Mouse (Mus musculus) thymus, postnatal 10 days (tissue): ENCODE measurements around the gene Pdia3.
"Not testable (repeated sequence)": the region's sequence is repeated elsewhere in the genome, so short reads cannot be mapped to it uniquely, and the experiment has no call there.

ENCODE experiments used
- DNase-seq, 2 experiments: peaks; one replicate each; pipeline ENCODE4 v3.0.0; 2021; ENCODE audit warnings: low spot score in 2 of 2

The Pdia3 gene

GRCm38 (mm10) chr2:121413387-121414042 lies at the start of gene Pdia3, which contains the start of gene Catsper2:
Gene Pdia3 (plus strand): TSS chr2:121413775.
Gene Catsper2 (minus strand): TSS chr2:121413792.
- peak; percentile 94 for DNase-seq

- no peak for DNase-seq
Measured at GRCm38 (mm10) chr2:121368831-121369230, 44.7 kb upstream of the Pdia3 start.

- no peak for DNase-seq
Measured at GRCm38 (mm10) chr2:121370921-121371320, 42.7 kb upstream of the Pdia3 start.

GRCm38 (mm10) chr2:121372266-121372665 lies 41.3 kb upstream of the Pdia3 start:
- no peak for DNase-seq

DNA sequence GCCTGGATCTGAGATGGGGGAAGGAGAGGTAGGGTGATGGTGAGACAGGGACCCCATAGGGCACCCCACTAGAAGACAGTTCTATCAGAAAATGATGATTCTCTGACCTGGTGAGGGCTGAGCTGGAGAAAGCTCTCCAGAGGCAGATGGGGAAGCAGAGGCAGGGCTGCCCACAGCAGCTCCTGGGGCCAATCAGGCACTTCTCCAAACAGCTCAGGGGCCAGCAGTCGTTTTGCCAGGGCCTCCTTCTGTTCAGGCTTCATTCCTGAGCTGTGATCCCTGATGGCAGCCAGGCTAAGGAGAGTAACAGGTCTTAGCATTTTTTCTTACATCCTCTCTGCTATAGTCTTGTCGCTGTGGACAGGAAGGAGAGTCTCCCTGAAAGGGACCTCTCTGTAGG lies 38.8 kb upstream of the Pdia3 start:
- no peak for DNase-seq

DNA sequence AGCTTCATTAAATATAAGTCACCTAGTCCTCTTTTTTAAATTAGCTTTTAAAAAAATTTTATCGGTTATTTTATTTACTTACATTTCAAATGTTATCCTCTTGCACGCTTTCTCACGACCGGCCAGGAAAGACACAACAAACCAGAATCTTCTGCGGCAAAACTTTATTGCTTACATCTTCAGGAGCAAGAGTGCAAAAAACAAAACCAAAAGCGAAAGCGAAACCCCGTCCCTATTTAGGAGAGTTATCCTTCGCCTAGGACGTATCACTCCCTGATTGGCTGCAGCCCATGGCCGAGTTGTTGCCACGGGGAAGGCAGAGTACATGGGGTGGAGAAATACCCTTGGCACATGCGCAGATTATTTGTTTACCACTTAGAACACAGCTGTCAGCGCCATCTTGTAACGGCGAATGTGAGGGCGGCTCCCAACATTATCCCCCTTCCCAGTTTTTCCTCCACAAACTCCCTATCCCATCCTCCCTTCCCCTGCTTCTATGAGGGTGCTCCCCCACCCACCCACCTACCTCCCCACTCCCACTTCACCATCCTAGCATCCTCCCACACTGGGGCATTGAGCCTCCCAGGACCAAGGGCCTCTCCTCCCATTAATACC lies 26.5 kb upstream of the Pdia3 start, which contains the start of gene Strc:
Gene Strc (minus strand): TSS at position 208 of the 615 bp plus-strand sequence.
- not testable (repeated sequence) for DNase-seq

DNA sequence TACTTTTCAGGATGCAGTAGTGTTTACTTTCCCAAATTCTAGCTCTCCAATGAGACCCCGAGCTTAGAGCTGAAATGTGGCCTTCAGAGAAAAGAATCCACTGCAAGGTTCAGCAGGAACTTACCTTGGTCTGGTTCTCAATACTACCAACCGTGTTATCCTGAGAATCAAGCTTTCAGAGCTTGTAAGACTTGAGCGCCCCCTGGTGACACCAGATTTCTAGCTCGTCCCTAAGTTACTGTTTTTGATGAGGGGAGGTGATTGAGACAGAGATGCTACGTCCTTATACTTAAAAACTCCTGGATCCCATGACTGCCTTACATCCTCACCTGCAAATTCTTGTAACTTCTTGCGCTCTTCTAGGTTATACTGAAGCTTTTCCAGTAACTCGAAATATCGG lies 17.0 kb upstream of the Pdia3 start:
- DNase-seq, result peak; percentile 43 to 83

GRCm38 (mm10) chr2:121403296-121403695 lies 10.3 kb upstream of the Pdia3 start:
- no peak for DNase-seq

DNA sequence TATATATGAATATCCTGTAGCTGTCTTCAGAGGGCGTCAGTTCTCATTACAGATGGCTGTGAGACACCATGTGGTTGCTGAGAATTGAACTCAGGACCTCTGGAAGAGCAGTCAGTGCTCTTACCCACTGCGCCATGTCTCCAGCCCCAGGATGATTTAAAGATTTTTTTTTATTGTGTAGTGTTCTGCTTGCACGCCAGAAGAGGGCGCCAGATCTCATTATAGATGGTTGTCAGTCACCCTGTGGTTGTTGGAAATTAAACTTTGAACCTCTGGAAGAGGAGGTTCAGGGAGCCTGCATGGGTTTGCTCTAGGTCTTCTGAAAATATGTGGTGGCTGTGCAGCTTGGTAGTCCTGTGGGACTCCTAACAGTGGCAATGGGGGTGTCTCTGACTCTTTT lies 5.4 kb upstream of the Pdia3 start:
- DNase-seq, result peak; percentile 9 to 77

- no peak for DNase-seq
Measured at GRCm38 (mm10) chr2:121412843-121413386, 660 bp upstream of the Pdia3 start.

DNA sequence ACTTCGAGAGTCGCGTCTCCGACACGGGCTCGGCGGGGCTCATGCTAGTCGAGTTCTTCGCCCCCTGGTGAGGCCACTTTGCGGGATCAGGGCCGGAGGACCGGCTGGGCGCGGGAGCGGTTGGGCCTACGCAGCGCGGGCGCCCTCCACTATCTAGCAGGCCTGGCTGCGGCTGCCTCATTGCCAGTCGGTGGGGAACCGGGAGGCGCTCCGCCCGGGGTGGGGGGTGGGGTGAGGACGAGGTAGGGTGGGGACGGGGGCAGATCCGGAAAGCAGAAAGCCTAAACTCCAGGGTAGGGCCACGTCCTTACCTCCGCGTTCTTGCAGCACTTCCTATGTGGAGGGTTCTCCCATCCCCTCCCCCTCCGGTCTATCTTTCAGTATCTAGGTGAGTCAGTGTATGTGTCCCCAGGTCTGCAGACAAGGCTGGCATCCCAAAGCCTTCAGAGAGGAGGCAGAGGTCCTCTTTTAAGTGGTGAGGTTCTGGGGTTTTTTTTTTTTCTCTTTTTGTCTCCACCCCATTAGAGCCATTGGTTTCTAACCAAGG lies 637 bp downstream of the Pdia3 start:
- DNase-seq, result peak; percentile 48 to 55

- no peak for DNase-seq
Measured at GRCm38 (mm10) chr2:121415103-121415502, 1.5 kb downstream of the Pdia3 start.

- DNase-seq, result no peak
Measured at GRCm38 (mm10) chr2:121415591-121415990, 2.0 kb downstream of the Pdia3 start.

DNA sequence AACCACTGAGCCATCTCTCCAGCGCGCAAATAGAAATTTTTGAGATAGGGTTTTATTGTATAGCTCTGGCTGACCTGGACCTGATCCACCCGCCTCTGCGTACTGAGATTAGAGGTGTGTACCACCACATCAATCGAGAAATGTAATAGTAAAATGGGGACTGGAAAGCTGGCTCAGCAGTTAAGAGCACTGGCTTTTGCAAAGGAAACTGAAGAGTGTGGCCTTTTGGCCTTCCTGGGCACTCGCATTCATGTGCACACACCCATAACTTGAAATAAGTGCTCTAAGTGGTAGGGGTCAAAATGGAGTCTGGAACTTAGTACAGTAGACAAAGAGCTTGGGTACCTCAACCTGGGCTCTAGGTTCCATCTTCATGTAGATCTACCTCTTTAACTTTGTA lies 2.8 kb downstream of the Pdia3 start:
- DNase-seq, result no peak

GRCm38 (mm10) chr2:121418476-121418875 lies 4.9 kb downstream of the Pdia3 start:
- DNase-seq, result no peak

GRCm38 (mm10) chr2:121423166-121423565 lies 9.6 kb downstream of the Pdia3 start:
- no peak for DNase-seq

DNA sequence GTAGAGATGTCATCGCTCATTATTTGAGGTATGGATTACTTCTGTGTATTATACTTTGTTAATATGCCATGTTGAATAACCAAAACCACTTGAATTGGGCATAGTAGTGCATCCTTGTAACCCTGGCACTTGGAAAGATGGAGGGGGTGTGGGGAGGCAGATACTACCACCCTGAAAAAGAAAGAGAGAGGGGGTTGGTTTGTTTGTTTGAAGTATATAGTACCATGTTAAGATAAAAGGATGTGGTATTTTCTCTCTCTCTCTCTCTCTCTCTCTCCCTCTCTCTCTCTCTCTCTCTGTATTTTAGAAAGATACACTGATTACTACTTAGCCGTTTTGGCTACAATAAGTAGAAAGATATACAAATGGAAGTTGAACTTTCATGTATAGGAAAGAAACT lies 12.3 kb downstream of the Pdia3 start:
- DNase-seq, result no peak

DNA sequence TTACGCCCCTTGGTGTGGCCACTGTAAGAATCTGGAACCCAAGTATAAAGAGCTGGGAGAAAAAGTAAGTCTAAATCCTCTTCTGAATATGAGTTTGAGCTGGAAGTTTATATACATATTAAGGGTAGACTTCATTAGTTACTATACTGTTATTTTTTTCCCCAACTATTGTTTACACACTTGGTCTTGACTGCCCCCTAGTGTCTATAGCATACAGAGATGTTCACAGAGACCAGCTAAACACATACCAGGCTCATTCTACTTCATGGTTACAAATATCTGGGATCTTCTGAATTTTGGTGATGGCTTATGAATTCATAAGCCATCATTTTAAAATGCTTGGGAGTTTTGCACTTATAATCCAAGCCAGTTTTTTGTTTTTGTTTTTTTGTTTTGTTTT lies 21.3 kb downstream of the Pdia3 start:
- peak in 1 of 2 experiments; percentile 56 for DNase-seq

GRCm38 (mm10) chr2:121439746-121440145 lies 26.2 kb downstream of the Pdia3 start:
- no peak for DNase-seq

- DNase-seq, result no peak
Measured at GRCm38 (mm10) chr2:121440834-121441605, 27.4 kb downstream of the Pdia3 start.

GRCm38 (mm10) chr2:121441800-121442199 lies 28.2 kb downstream of the Pdia3 start:
- DNase-seq, result no peak
